Comparison of ENCODE assay signal across 27 mouse cellular contexts in the genomic region with DNA sequence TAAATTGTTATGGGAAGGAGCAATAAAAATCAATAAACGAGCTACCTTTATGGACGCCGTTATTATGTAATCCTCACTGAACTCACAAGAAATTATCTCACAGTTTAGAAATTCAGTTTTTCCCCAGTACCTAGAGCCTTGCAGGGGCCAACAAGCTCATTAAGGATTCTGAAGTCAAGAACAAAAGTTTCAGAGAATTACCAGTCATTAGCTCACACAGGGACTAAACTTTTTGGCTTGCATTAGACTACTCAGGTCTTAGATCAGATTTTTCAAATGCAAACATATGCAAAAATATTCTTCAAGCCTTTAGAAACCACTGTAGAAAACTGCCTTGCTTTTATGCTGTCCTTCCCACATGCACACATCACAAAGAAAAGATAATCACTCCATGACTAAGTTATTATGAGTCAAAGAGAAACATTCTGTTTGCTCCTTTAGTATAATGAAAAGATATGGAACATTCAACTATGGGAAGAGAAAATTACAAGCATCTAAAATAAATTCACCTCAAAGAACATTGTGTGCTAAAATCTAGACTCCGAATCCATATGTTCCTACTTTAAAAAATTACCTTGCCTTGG. TPM values are rescaled to one million over a fixed set of nuclear protein-coding genes. Genes with fewer than 3 reads are reported as not detected.
DNase-seq lines count a peak whose midpoint lies in the region; ATAC-seq and TF ChIP-seq lines count a peak whose summit lies in the region.
"Had no signal": no experiment of that assay in that cellular context is flagged by ENCODE, and none has a peak within 500 bp of the region (broad histone marks: within the 10 kb centered on the region; RNA-seq: fewer than 3 reads in every experiment).

No protein-coding gene starts in this region.

- no peaks in the 10 kb centered on the region for H3K9me3 ChIP-seq in forebrain, embryonic 14.5 days (replicated peaks; ENCODE audit: control insufficient read depth, low read length)
- H3K9me3 ChIP-seq in forebrain, postnatal 0 days (ENCODE audit: low read length), result 0 out of 2 replicates have a peak, but pooled peaks cover 5% of the 10 kb centered on the region
- H3K9me3 ChIP-seq: G1E; heart, embryonic 15.5 days had no signal

- H3K36me3 ChIP-seq in forebrain, embryonic 14.5 days (ENCODE audit: control insufficient read depth, insufficient read depth, low read length), result no peaks in the 10 kb centered on the region
- no peaks in the 10 kb centered on the region; the same call in 1 of the 2 replicates for H3K36me3 ChIP-seq in forebrain, postnatal 0 days (ENCODE audit: insufficient read depth)

- peak; percentile 68 for ATAC-seq in forebrain, embryonic 14.5 days
- ATAC-seq in forebrain, postnatal 0 days, result no peak
- peak; percentile 79 for ATAC-seq in frontal cortex, adult (ENCODE audit: low TSS enrichment)
- ATAC-seq: hindbrain, postnatal 0 days; inflammation-experienced regulatory T-cells, adult 6 months; intestine, embryonic 16.5 days had no signal

- DNase-seq in forebrain, embryonic 14.5 days (ENCODE audit: low spot score), result peak; percentile 54
- no peak for DNase-seq in forebrain, postnatal 0 days
- DNase-seq in frontal cortex, postnatal 10 days (ENCODE audit: low spot score in 2 of 2), result no peak
- no peak for DNase-seq in left cerebral cortex, adult 2 months (ENCODE audit: extremely low spot score in 1 of 2, low spot score in 2 of 2)
- DNase-seq in left cerebral cortex, adult 18-20 months (ENCODE audit: low spot score in 2 of 2), result no peak
- peak; percentile 55 for DNase-seq in telencephalon, adult 2 months (ENCODE audit: low read depth, low spot score)
- DNase-seq in thymus, postnatal 36 days, result no peak
- DNase-seq: adrenal gland, adult 2 months; adrenal gland, postnatal 14 days; B cell, adult 2 months; cerebellum, adult 9-10 months; cerebellum, postnatal 14 days; gastrocnemius, adult 2 months; gastrocnemius, postnatal 14 days; heart, adult 18-20 months; heart, postnatal 14 days; heart, postnatal 4 days; kidney, adult 18-20 months had no signal

- no peak overlapping the region for H3K9ac ChIP-seq in forebrain, embryonic 14.5 days (ENCODE audit: low read length)
- no peak overlapping the region for H3K9ac ChIP-seq in forebrain, postnatal 0 days
- H3K9ac ChIP-seq: heart, embryonic 12.5 days; heart, embryonic 15.5 days; hindbrain, embryonic 14.5 days had no signal

- intact Hi-C loops in left cerebral cortex, adult 2 months (cut with DNase I), result no loop called here

- WGBS in forebrain, embryonic 14.5 days, result 44% methylated on average over 4 of the region's 4 CpGs
- WGBS in forebrain, postnatal 0 days, result 43% methylated on average over 4 of the region's 4 CpGs

- H3K4me2 ChIP-seq in forebrain, embryonic 14.5 days (ENCODE audit: low read length), result no peak overlapping the region
- H3K4me2 ChIP-seq in forebrain, postnatal 0 days (ENCODE audit: low read depth), result no peak overlapping the region
- H3K4me2 ChIP-seq: heart, embryonic 12.5 days; heart, embryonic 15.5 days; hindbrain, embryonic 14.5 days had no signal

- H3K4me1 ChIP-seq in forebrain, embryonic 14.5 days (ENCODE audit: control insufficient read depth, insufficient read depth, low read length), result no peaks in the 10 kb centered on the region
- H3K4me1 ChIP-seq in forebrain, postnatal 0 days (ENCODE audit: insufficient read depth), result no peaks in the 10 kb centered on the region
- H3K4me1 ChIP-seq: heart, embryonic 12.5 days; heart, embryonic 15.5 days had no signal

- H3K27me3 ChIP-seq in forebrain, embryonic 14.5 days (replicated peaks; ENCODE audit: control insufficient read depth, insufficient read depth, low read length), result no peaks in the 10 kb centered on the region
- no peaks in the 10 kb centered on the region for H3K27me3 ChIP-seq in forebrain, postnatal 0 days (ENCODE audit: insufficient read depth, low read length)
- H3K27me3 ChIP-seq: CH12.LX; heart, embryonic 12.5 days; heart, embryonic 15.5 days had no signal

- no peak overlapping the region for H3K4me3 ChIP-seq in forebrain, embryonic 14.5 days (ENCODE audit: low read depth, low read length)
- no peak overlapping the region for H3K4me3 ChIP-seq in forebrain, postnatal 0 days (ENCODE audit: low read depth, low read length)
- H3K4me3 ChIP-seq in left cerebral cortex, adult 2 months, result no peak overlapping the region
- H3K4me3 ChIP-seq: gastrocnemius, adult 2 months; heart, embryonic 12.5 days; heart, embryonic 15.5 days had no signal

- no peak for TF ChIP-seq CTCF in forebrain, postnatal 0 days (IDR thresholded peaks at IDR 0.05; ENCODE audit: low read depth)
- TF ChIP-seq CTCF in left cerebral cortex, adult 2 months (IDR thresholded peaks at IDR 0.05), result no peak

- no peak overlapping the region for H3K27ac ChIP-seq in forebrain, embryonic 14.5 days (ENCODE audit: low read depth, low read length)
- no peak overlapping the region for H3K27ac ChIP-seq in forebrain, postnatal 0 days (ENCODE audit: low read depth, low read length)
- H3K27ac ChIP-seq in left cerebral cortex, adult 2 months, result peak overlapping the region; percentile 71
- H3K27ac ChIP-seq: gastrocnemius, adult 2 months; heart, embryonic 15.5 days; hindbrain, embryonic 14.5 days; hindbrain, postnatal 0 days had no signal

RNA-seq across cellular contexts. Expression of a gene that starts 44.3 kb away (rescaled TPM):
- polyA plus RNA-seq in forebrain, embryonic 14.5 days (2014; fragmentation: Nextera tagmentation; extraction: Ambion mirVana), result 35.5 and 46.0 TPM in 2 replicates
- total RNA-seq in forebrain, postnatal 0 days (2014; rRNA removed), result 83.6 and 88.5 TPM in 2 replicates
- polyA plus RNA-seq in forebrain, postnatal 0 days (2015; fragmentation: Nextera tagmentation; extraction: Ambion mirVana), result 48.5 and 63.9 TPM in 2 replicates
- 100 to 1,000 TPM; 247 to 268 TPM for total RNA-seq in left cerebral cortex, adult 2 months (2021)
- 100 to 1,000 TPM; 257 to 260 TPM for total RNA-seq in left cerebral cortex, adult 18-20 months (2021)

Comparison
In these comparisons a context has a peak if more than half of its experiments do, and no peak if none do; other contexts are left out.
1. DNase-seq: peak in forebrain, embryonic 14.5 days (single experiment) and telencephalon, adult 2 months (single experiment); none in forebrain, postnatal 0 days (single experiment), frontal cortex, postnatal 10 days (0 of 2), left cerebral cortex, adult 2 months (0 of 2), left cerebral cortex, adult 18-20 months (0 of 2) and thymus, postnatal 36 days (0 of 2).